Mouse (Mus musculus) cortical plate, adult 2 months (tissue): ENCODE measurements at regions not wholly inside any gene's neighbourhood (a gene's known extent, or its start where the extent isn't known, plus 50 kb on each side); places are given as distances from the start of the nearest gene placed in this dataset.

Source experiments
- H3K27ac ChIP-seq: fragments of 200-500 bp; 2 replicates; pipeline ENCODE4 v1.5.1; 2012; ENCODE audit warnings: low read length, control low read depth, inconsistent platforms; ENCODE audit not compliant: insufficient read depth
- H3K4me1 ChIP-seq: fragments of 200-500 bp; 2 replicates; pipeline ENCODE4 v1.6.1; 2011; ENCODE audit warnings: low read length; ENCODE audit not compliant: control insufficient read depth, insufficient read depth
- H3K4me3 ChIP-seq: fragments of 200-500 bp; 2 replicates; pipeline ENCODE4 v1.5.1; 2011; ENCODE audit warnings: mild to moderate bottlenecking, low read length, control low read depth; ENCODE audit not compliant: insufficient read depth
- CTCF ChIP-seq: fragments of 200-500 bp; IDR thresholded peaks from 2 replicates; pipeline ENCODE4 v1.5.1; 2011; ENCODE audit warnings: mild to moderate bottlenecking, control low read depth, low read length; ENCODE audit not compliant: insufficient read depth; ENCODE audit errors: extremely low read depth
- POLR2A ChIP-seq: fragments of 200-500 bp; IDR thresholded peaks from 2 replicates; pipeline ENCODE4 v1.6.1; 2011; ENCODE audit warnings: mild to moderate bottlenecking, low read length, control low read depth; ENCODE audit not compliant: insufficient read depth; ENCODE audit errors: extremely low read depth

- Histone ChIP-seq H3K4me1 (no peaks in the 10 kb centered on the region), H3K27ac (no peak overlapping the region), H3K4me3 (no peak overlapping the region)
- no peak for TF ChIP-seq POLR2A
- no peak for TF ChIP-seq CTCF
These were observed 314.5 kb downstream of the Cenpc1 start for GRCm38 (mm10) chr5:85750893-85751292.

DNA sequence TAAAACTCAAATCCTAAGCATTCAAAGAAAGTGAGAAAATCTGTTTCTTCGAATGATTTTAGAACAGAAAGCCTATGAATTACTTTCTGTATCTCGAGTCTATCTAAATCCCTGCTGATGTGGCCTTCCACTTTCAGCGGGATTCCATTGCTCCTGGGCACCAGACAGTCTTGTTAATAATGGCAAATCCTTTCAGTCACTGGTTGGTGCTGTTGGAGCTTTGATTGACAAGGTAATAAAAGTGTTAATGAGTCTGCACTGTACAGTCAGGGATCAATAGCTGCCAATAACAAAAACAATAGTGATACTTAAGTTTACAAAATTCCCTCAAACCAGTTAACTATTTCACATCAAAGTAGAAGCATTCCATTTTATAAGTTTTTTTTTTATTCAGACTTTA, 335.8 kb downstream of the Cenpc1 start:
- Histone ChIP-seq H3K4me3 (no peak overlapping the region), H3K27ac (no peak overlapping the region), H3K4me1 (no peaks in the 10 kb centered on the region)
- TF ChIP-seq POLR2A (no peak), CTCF (no peak)

GRCm38 (mm10) chr5:85707345-85707744, 358.0 kb downstream of the Cenpc1 start:
- Histone ChIP-seq H3K4me1 (no peaks in the 10 kb centered on the region), H3K4me3 (no peak overlapping the region), H3K27ac (no peak overlapping the region)
- TF ChIP-seq POLR2A: no peak
- no peak for TF ChIP-seq CTCF

DNA sequence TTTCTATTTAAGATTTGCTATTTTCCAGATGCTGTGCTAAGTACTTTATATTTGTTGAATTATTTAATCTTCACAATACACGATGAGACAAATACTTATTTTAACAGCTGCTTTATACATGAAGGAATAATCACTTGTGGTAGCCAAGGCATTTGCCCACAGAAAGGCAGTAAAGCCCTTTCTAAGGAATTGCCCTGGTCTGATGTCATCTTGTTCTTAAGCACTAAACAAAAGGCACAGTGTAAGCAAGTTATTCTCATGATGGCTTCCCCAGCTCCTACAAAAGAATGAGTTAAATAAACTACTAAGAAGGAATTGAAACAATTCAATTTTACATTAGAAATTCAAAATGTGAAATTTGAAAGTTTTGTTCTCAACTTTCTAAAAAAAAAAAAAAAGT, 358.8 kb downstream of the Cenpc1 start:
- no peak for TF ChIP-seq POLR2A
- TF ChIP-seq CTCF: no peak
- H3K27ac ChIP-seq: no peak overlapping the region
- H3K4me3 ChIP-seq: no peak overlapping the region
- no peaks in the 10 kb centered on the region for H3K4me1 ChIP-seq

DNA sequence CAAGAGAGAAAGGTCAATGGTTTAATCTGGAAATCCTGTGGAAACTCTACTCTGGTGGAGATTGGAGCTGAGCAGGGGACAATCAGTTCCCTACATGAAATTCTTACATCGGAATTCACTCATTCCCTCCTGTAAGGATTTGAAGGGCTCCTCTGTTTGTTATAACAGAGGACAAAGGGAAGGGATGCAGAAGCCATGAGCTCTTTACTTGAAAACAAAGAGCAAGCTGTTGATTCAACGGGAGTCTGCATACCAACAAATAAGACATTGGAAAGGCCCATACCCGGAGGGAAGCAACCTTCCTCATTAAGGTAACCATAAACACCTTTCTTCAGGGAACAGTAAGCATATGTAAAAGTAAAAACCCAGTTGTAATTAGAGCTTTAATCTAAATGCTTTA, 359.3 kb downstream of the Cenpc1 start:
- Histone ChIP-seq H3K4me3 (no peak overlapping the region), H3K27ac (no peak overlapping the region), H3K4me1 (no peaks in the 10 kb centered on the region)
- no peak for TF ChIP-seq POLR2A
- no peak for TF ChIP-seq CTCF

DNA sequence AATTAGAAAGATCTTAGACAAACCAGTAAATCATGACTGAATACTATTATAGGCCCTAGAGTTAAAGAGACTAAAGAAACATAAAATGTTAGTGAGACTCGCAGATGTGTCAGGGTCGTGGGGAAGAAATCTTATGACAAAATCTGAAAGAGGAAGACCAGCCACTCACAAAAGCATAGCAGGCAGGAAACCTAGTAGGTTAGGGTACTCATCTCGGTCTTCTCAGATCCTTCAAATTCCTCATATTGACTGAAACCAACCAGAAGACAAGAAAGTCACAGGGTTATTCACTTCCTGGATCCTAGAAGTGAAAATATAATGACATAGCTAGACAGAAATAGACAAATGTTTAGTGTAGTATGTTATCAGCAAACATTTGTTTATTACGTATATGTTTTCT, 387.5 kb downstream of the Cenpc1 start:
- TF ChIP-seq CTCF: no peak
- TF ChIP-seq POLR2A: no peak

DNA sequence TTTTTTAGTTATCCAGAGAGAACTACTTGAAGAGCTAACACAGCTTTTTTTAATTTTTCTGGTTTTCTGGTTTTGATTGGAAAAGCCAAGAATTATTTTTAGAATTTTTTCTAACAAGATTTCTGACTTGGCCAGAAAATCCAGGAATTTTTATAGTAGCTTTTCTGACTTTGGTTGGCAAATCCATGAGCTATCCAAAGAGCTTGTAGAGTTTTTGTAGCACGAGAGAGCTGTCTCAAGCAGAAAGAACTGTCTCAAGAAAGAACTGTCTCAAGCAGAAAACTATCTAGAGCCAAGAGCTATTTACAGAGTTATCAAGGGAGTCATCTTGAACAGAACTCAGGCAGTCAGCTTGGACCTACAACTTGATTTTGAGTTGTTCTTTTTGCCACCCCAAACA, 394.3 kb downstream of the Cenpc1 start:
- Histone ChIP-seq H3K27ac (no peak overlapping the region), H3K4me1 (no peaks in the 10 kb centered on the region; the same call in 1 of the 2 replicates), H3K4me3 (no peak overlapping the region)
- TF ChIP-seq POLR2A (no peak), CTCF (no peak)

More for the DNA sequence above, 387.5 kb downstream of the Cenpc1 start:
- H3K4me3 ChIP-seq: no peak overlapping the region
- no peak overlapping the region for H3K27ac ChIP-seq
- H3K4me1 ChIP-seq: no peaks in the 10 kb centered on the region

GRCm38 (mm10) chr5:85661487-85661886, 403.9 kb downstream of the Cenpc1 start:
- TF ChIP-seq CTCF: no peak
- TF ChIP-seq POLR2A: no peak
- no peak overlapping the region for H3K4me3 ChIP-seq
- no peaks in the 10 kb centered on the region for H3K4me1 ChIP-seq
- H3K27ac ChIP-seq: no peak overlapping the region

DNA sequence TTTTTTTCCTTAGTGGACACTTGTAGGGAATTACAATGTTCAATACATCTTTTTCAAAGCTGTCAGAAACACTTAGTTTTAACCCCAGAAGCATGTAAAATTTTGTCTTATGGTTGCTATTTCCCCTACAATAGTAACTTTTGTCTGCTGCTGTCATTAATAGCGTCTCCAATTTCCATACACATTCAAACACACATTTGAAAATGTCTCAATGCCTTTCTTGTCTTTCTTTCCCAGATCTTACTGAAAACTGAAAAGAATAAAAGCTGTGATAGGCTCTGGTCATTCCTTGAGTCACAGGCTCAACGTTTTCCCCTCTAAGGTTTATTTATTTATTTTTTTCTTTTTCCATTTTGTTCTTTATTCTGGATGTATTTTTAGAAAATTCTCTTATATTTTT, 444.3 kb downstream of the Cenpc1 start:
- H3K27ac ChIP-seq: no peak overlapping the region
- no peak for TF ChIP-seq CTCF
- no peak for TF ChIP-seq POLR2A
- H3K4me1 ChIP-seq: no peaks in the 10 kb centered on the region
- H3K4me3 ChIP-seq: no peak overlapping the region

- H3K4me1 ChIP-seq: no peaks in the 10 kb centered on the region
These were observed 450.6 kb downstream of the Cenpc1 start for GRCm38 (mm10) chr5:85614783-85615182.

DNA sequence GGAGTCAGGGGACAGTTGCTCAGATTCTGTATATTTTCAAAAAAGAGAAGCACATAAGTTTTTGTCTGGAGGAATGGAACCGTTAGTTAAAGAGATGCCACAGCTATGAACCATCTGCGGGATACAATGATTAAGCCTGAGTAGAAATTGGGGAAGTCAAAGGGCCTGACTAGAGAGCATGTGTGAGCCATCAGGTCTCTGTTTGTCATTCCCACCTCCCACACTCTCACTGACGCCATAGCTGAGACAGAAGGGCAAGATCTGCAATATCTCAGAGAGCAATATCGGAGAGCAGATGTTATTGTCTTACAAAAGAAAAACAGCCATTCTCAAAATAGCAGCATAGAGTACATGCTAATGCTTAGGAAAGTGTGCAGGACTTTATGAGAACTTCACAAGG, 452.8 kb downstream of the Cenpc1 start:
- Histone ChIP-seq H3K4me1 (no peaks in the 10 kb centered on the region), H3K27ac (no peak overlapping the region), H3K4me3 (no peak overlapping the region)
- TF ChIP-seq POLR2A (no peak), CTCF (no peak)

More at GRCm38 (mm10) chr5:85614783-85615182, 450.6 kb downstream of the Cenpc1 start:
- Histone ChIP-seq H3K27ac (no peak overlapping the region), H3K4me3 (no peak overlapping the region)
- TF ChIP-seq POLR2A: no peak
- no peak for TF ChIP-seq CTCF
